25 mouse cellular contexts compared by ENCODE assay signal in the genomic region with DNA sequence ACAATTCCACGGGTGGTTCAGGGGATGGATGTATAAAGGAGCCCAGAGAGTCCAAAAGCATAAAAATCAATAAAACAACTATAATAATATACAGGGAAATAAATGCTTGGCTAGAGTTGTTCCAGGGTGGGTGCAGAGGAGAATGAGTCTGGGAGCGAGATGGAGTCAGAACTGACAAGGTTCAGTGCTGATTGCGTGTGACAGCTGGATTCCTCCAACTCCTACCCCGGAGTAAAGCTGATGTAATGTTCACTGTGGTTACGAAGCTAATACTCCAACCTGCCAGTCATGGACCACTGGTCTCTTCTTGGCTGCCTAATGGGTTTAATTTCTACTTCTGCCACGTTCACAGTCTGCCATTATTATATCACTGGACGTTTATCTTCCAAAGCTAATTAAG. TPM values are rescaled to one million over a fixed set of nuclear protein-coding genes. Genes with fewer than 3 reads are reported as not detected.
DNase-seq lines count a peak whose midpoint lies in the region; TF ChIP-seq lines count a peak whose summit lies in the region.
"Had no signal": no experiment of that assay in that cellular context is flagged by ENCODE, and none has a peak within 500 bp of the region (broad histone marks: within the 10 kb centered on the region; RNA-seq: fewer than 3 reads in every experiment).

No protein-coding gene starts in this region.

- H3K36me3 ChIP-seq in C2C12 (ENCODE audit: control insufficient read depth, insufficient read depth), result no peaks in the 10 kb centered on the region
- no peaks in the 10 kb centered on the region for H3K36me3 ChIP-seq in myocyte (ENCODE audit: control insufficient read depth, insufficient read depth)
- H3K36me3 ChIP-seq: embryonic facial prominence, embryonic 13.5 days; embryonic facial prominence, embryonic 15.5 days; forebrain, embryonic 10.5 days; forebrain, embryonic 12.5 days; forebrain, embryonic 15.5 days; G1E had no signal

- peak overlapping the region; percentile 51 for H3K4me2 ChIP-seq in myocyte (ENCODE audit: low read depth)
- H3K4me2 ChIP-seq: embryonic facial prominence, embryonic 13.5 days; embryonic facial prominence, embryonic 15.5 days; forebrain, embryonic 12.5 days; forebrain, embryonic 15.5 days had no signal

- no peak overlapping the region for H3K4me3 ChIP-seq in C2C12 (ENCODE audit: insufficient read depth, poor library complexity, severe bottlenecking)
- H3K4me3 ChIP-seq in myocyte, result no peak overlapping the region
- H3K4me3 ChIP-seq: embryonic facial prominence, embryonic 13.5 days; embryonic facial prominence, embryonic 15.5 days; erythroblast, embryonic 14.5 days; forebrain, embryonic 10.5 days; forebrain, embryonic 12.5 days; forebrain, embryonic 15.5 days had no signal

- no peaks in the 10 kb centered on the region for H3K27me3 ChIP-seq in C2C12 (ENCODE audit: control insufficient read depth, insufficient read depth, insufficient read length)
- no peaks in the 10 kb centered on the region for H3K27me3 ChIP-seq in myocyte (ENCODE audit: control insufficient read depth, insufficient read depth, insufficient read length)
- H3K27me3 ChIP-seq: forebrain, embryonic 15.5 days; Patski had no signal

- H3ac ChIP-seq in C2C12 (ENCODE audit: control insufficient read depth, insufficient read length, low read depth), result no peak overlapping the region
- H3ac ChIP-seq in myocyte (ENCODE audit: control insufficient read depth, insufficient read length), result no peak overlapping the region

- H3K79me2 ChIP-seq in C2C12 (ENCODE audit: control insufficient read depth, insufficient read depth) (no peaks in the 10 kb centered on the region), myocyte (ENCODE audit: control insufficient read depth, insufficient read depth) (no peaks in the 10 kb centered on the region)

- TF ChIP-seq POLR2A in myocyte (IDR thresholded peaks at IDR 0.05; ENCODE audit: insufficient read length, low read depth), result no peak

- no peak for TF ChIP-seq CTCF in C2C12 (IDR thresholded peaks at IDR 0.05; ENCODE audit: control insufficient read depth, insufficient read depth, insufficient read length)

- peak; percentile 26 for DNase-seq in retina, postnatal 1 day
- no peak for DNase-seq in cerebellum, adult 11 months
- no peak for DNase-seq in cerebellum, postnatal 14 days
- DNase-seq: adrenal gland, adult 2 months; adrenal gland, postnatal 10 days; adrenal gland, postnatal 25 days; cerebellum, adult 11-12 months; cerebellum, adult 2 months; cerebellum, adult 9-10 months; cerebellum, postnatal 10 days; cerebellum, postnatal 36 days; embryo, embryonic 11 days; forebrain, postnatal 0 days had no signal

- H3K79me3 ChIP-seq in C2C12 (ENCODE audit: low read depth), result no peaks in the 10 kb centered on the region

TF ChIP-seq in C2C12, 6 proteins besides CTCF, POLR2A, EP300 and RAD21:
- TF ChIP-seq FOSL1 (IDR thresholded peaks at IDR 0.05; ENCODE audit: insufficient read depth, low read length, poor library complexity, severe bottlenecking) (no peak), MYOD1 (IDR thresholded peaks at IDR 0.05; ENCODE audit: control insufficient read depth, insufficient read length, low read depth) (peak; percentile 97), CEBPB (IDR thresholded peaks at IDR 0.05; ENCODE audit: low read depth) (no peak), USF1 (IDR thresholded peaks at IDR 0.05; ENCODE audit: low read depth) (no peak)

TF ChIP-seq in myocyte, 11 proteins besides CTCF, POLR2A, EP300 and RAD21:
- TF ChIP-seq MAX (IDR thresholded peaks at IDR 0.05; ENCODE audit: low read depth) (no peak), TCF3 (IDR thresholded peaks at IDR 0.05; ENCODE audit: insufficient read length, low read depth) (no peak), CEBPB (IDR thresholded peaks at IDR 0.05; ENCODE audit: insufficient read depth, poor library complexity, severe bottlenecking) (no peak), MYOG (IDR thresholded peaks at IDR 0.05; ENCODE audit: control insufficient read depth in 1 of 3, insufficient read depth in 1 of 3, insufficient read length in 2 of 3, low read depth in 2 of 3) (peak in 1 of 3 experiments; percentile 43), E2F4 (IDR thresholded peaks at IDR 0.05; ENCODE audit: insufficient read depth) (no peak), MYOD1 (IDR thresholded peaks at IDR 0.05; ENCODE audit: control insufficient read depth in 1 of 3, insufficient read length in 2 of 3, low read depth in 2 of 3) (peak; percentile 71 to 95 (median 91)), POLR2AphosphoS2 (IDR thresholded peaks at IDR 0.05; ENCODE audit: insufficient read length, low read depth) (no peak), TCF12 (IDR thresholded peaks at IDR 0.05; ENCODE audit: insufficient read depth, poor library complexity, severe bottlenecking) (no peak), REST (IDR thresholded peaks at IDR 0.05; ENCODE audit: insufficient read depth, insufficient read length) (no peak)

RNA-seq across cellular contexts. Expression of gene Shisa6, which starts 36.5 kb away (rescaled TPM):
- not detected for polyA plus RNA-seq in C2C12 (2012; fragmentation: generic; extraction: Trizol)
- polyA plus RNA-seq in myocyte (2012; fragmentation: generic; extraction: Trizol), result not detected
- polyA plus RNA-seq: activated CD4-positive, CD25-positive, alpha-beta regulatory T cell, adult 4 months; CD4-positive, CD25-positive, alpha-beta regulatory T cell, adult 4 months; erythroblast, embryonic 14.5 days; G1E; Patski had no signal
